Comparison of ENCODE assay signal across 27 mouse cellular contexts in the genomic region with DNA sequence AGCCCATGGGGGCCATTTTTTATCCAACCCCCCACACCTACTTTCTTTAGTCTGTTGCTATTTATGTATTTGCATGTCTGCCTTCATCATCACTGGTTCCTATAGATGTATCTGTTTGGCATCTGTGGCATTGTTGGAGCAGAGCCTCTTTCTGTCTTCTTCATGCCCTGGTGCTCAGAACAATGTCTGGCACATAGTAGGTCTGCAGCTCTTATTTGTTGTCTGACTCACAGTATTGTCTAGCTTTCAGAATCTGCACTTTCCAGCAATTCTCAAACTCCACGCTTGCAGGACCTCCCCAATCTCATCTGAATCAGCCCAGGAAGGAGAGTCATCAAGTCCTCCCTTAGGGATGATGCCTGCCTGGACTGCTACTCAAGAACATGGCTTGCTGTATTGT.
"Had no signal": no experiment of that assay in that cellular context is flagged by ENCODE, and none has a peak within 500 bp of the region (broad histone marks: within the 10 kb centered on the region; RNA-seq: fewer than 3 reads in every experiment).

No protein-coding gene starts in this region.

- ATAC-seq: forebrain, embryonic 13.5 days; forebrain, embryonic 14.5 days; forebrain, embryonic 15.5 days; forebrain, embryonic 16.5 days; forebrain, postnatal 0 days had no signal

- H3K4me3 ChIP-seq: embryonic facial prominence, embryonic 10.5 days; embryonic facial prominence, embryonic 12.5 days; embryonic facial prominence, embryonic 13.5 days; embryonic facial prominence, embryonic 15.5 days; erythroblast, embryonic 14.5 days; forebrain, embryonic 10.5 days; forebrain, embryonic 12.5 days; forebrain, embryonic 13.5 days; forebrain, embryonic 15.5 days; gastrocnemius, adult 2 months; heart, adult 2 months; heart, embryonic 10.5 days had no signal

- H3K27ac ChIP-seq: embryonic facial prominence, embryonic 10.5 days; embryonic facial prominence, embryonic 12.5 days; embryonic facial prominence, embryonic 13.5 days; embryonic facial prominence, embryonic 15.5 days; forebrain, embryonic 10.5 days; forebrain, embryonic 12.5 days; forebrain, embryonic 13.5 days; forebrain, embryonic 15.5 days; gastrocnemius, adult 2 months; heart, adult 2 months; heart, embryonic 10.5 days had no signal

- H3K27me3 ChIP-seq: embryonic facial prominence, embryonic 12.5 days; embryonic facial prominence, embryonic 15.5 days; forebrain, embryonic 15.5 days had no signal

- H3K36me3 ChIP-seq: embryonic facial prominence, embryonic 10.5 days; embryonic facial prominence, embryonic 12.5 days; embryonic facial prominence, embryonic 13.5 days; embryonic facial prominence, embryonic 15.5 days; forebrain, embryonic 10.5 days; forebrain, embryonic 12.5 days; forebrain, embryonic 15.5 days; heart, embryonic 10.5 days had no signal

- H3K9ac ChIP-seq: embryonic facial prominence, embryonic 12.5 days; embryonic facial prominence, embryonic 13.5 days; embryonic facial prominence, embryonic 15.5 days; forebrain, embryonic 12.5 days; forebrain, embryonic 13.5 days; forebrain, embryonic 15.5 days; forebrain, postnatal 0 days had no signal

- H3K4me2 ChIP-seq: embryonic facial prominence, embryonic 12.5 days; embryonic facial prominence, embryonic 13.5 days; embryonic facial prominence, embryonic 15.5 days; forebrain, embryonic 12.5 days; forebrain, embryonic 13.5 days; forebrain, embryonic 15.5 days had no signal

- H3K9me3 ChIP-seq: embryonic facial prominence, embryonic 10.5 days; embryonic facial prominence, embryonic 12.5 days; embryonic facial prominence, embryonic 13.5 days; embryonic facial prominence, embryonic 15.5 days; forebrain, embryonic 10.5 days; forebrain, embryonic 12.5 days; forebrain, embryonic 13.5 days; forebrain, embryonic 15.5 days; heart, embryonic 10.5 days had no signal

- DNase-seq: cerebellum, adult 9-10 months; cerebellum, adult 9-11 months; cerebellum, postnatal 10 days; cerebellum, postnatal 14 days; cerebellum, postnatal 25 days; cerebellum, postnatal 36 days; embryo, embryonic 11 days; forebrain, postnatal 0 days; gastrocnemius, adult 2 months; gastrocnemius, postnatal 10 days; gastrocnemius, postnatal 14 days; gastrocnemius, postnatal 25 days; gastrocnemius, postnatal 36 days; heart, adult 18-20 months; heart, adult 2 months had no signal
